Mouse (Mus musculus) B cell, adult 62 days (primary cell): ENCODE results near the gene Cyp2c68. TPM values are rescaled to one million over a fixed set of nuclear protein-coding genes. Genes with fewer than 3 reads are reported as not detected.

ENCODE experiments used
- total RNA-seq: library from RNA; stranded (reverse); gene quantifications from 4 replicates; pipeline ENCODE4 v1.2.4, GENCODE M21; 2023

Cyp2c68 gene
- total RNA-seq, result not detected in 4 replicates

GRCm38 (mm10) chr19:39740920-39741319 lies at the start of gene Cyp2c68:
Gene Cyp2c68, minus strand, starts transcription at chr19:39741054.

GRCm38 (mm10) chr19:39648938-39649337 lies 91.9 kb downstream of the Cyp2c68 start, which contains the start of gene Cyp2c67:
Gene Cyp2c67, minus strand, starts transcription at chr19:39649051.

Other genes with a start within 250 kb of the Cyp2c68 start
- not detected in 4 replicates for gene Cyp2c39, start 230.2 kb downstream of the Cyp2c68 start, total RNA-seq
- not detected in 4 replicates for gene Cyp2c67, start 92.0 kb downstream of the Cyp2c68 start, total RNA-seq
- gene Cyp2c40, start 71.8 kb upstream of the Cyp2c68 start, total RNA-seq, result not detected in 4 replicates
- not detected in 4 replicates for gene Cyp2c69, start 145.7 kb upstream of the Cyp2c68 start, total RNA-seq